Mouse (Mus musculus): Measurements from ENCODE around the gene 2310034G01Rik. TPM values are rescaled to one million over a fixed set of nuclear protein-coding genes. Genes with fewer than 3 reads are reported as not detected.
A peak's percentile ranks its signal among the peaks of the same experiment; 100 is the strongest.

Gene 2310034G01Rik
- total and polyA plus RNA-seq, 3 experiments: 1.1 to 1.6 (median 1.4) TPM

DNA sequence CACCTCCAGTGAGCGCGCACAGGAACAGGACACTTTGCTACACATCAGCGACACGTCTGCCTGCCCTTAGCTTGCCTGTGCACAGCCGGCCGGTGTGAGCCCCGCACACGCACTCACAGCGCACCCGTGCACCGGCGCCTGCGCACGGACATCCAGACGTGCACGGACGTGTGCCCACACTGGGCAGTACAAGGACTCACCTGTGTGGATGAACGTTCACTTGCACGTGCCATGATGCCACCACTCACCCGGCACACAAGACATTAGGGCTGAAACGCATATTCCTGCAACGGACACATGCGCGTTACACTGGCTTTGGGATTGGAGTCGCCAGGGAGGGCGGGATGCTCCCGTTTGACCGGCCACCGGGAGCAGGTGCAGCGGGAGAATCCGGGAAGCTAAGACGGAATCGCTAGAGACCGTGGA lies 45.2 kb downstream of the 2310034G01Rik start:
- in situ Hi-C loops (cut with MboI; ENCODE audit: low pct_ligation_motif_present, low pct_unique_long_range_greater_than_20kb, low sequenced_read_pairs): no loop called here
- H3K9ac ChIP-seq (ENCODE audit: insufficient read depth, low read depth): peak overlapping the region; percentile 48
- H3K27ac ChIP-seq (ENCODE audit: insufficient read depth, low read depth): peak overlapping the region; percentile 95
- no peaks in the 10 kb centered on the region for H3K9me3 ChIP-seq (replicated peaks; ENCODE audit: low read length)
- H3K4me3 ChIP-seq (replicated peaks in 1 of 3; ENCODE audit: low read depth in 2 of 3, low read length in 2 of 3, poor library complexity in 1 of 3): peak overlapping the region; percentile 81 to 96 (median 95)
- H3K4me1 ChIP-seq (ENCODE audit: control insufficient read depth in 1 of 2, insufficient read depth in 2 of 2): peaks cover 8 to 37% of the 10 kb centered on the region in 2 experiments
- peaks cover 33 to 40% of the 10 kb centered on the region in 2 experiments for H3K36me3 ChIP-seq (replicated peaks in 1 of 2; ENCODE audit: control insufficient read depth in 1 of 2, insufficient read depth in 1 of 2, low read length in 1 of 2)
- peaks cover 6% of the 10 kb centered on the region for H3K79me2 ChIP-seq (replicated peaks; ENCODE audit: control insufficient read depth, extremely low read depth, insufficient read depth, poor library complexity, severe bottlenecking)
- TF ChIP-seq JUND (conservative IDR thresholded peaks at IDR 0.05; ENCODE audit: low read depth, low read length) (no peak), PAX5 (IDR thresholded peaks at IDR 0.05; ENCODE audit: low read length) (no peak), JUN (IDR thresholded peaks at IDR 0.05; ENCODE audit: insufficient read depth, low read depth, low read length) (no peak), MXI1 (IDR thresholded peaks at IDR 0.05; ENCODE audit: low read depth, low read length) (peak; percentile 70), UBTF (IDR thresholded peaks at IDR 0.05; ENCODE audit: low read depth, low read length) (no peak), NELFE (IDR thresholded peaks at IDR 0.05; ENCODE audit: low read depth, low read length) (no peak), CHD1 (IDR thresholded peaks at IDR 0.05; ENCODE audit: low read depth, low read length) (no peak; the same call in 1 of the 2 replicates), CHD2 (IDR thresholded peaks at IDR 0.05; ENCODE audit: low read length) (no peak), ZNF384 (IDR thresholded peaks at IDR 0.05; ENCODE audit: low read depth, low read length) (no peak), USF1 (IDR thresholded peaks at IDR 0.05; ENCODE audit: low read depth, low read length) (no peak), ZKSCAN1 (IDR thresholded peaks at IDR 0.05; ENCODE audit: borderline replicate concordance, low read depth, low read length) (no peak), ZC3H11A (IDR thresholded peaks at IDR 0.05; ENCODE audit: low read depth, low read length) (no peak), CTCF (conservative IDR thresholded peaks at IDR 0.05 in 1 of 2, IDR thresholded peaks at IDR 0.05 in 1 of 2; ENCODE audit: low read depth in 2 of 2, low read length in 2 of 2) (no peak), ETS1 (conservative IDR thresholded peaks at IDR 0.05; ENCODE audit: low read depth, low read length) (no peak), MAFK (IDR thresholded peaks at IDR 0.05; ENCODE audit: insufficient replicate concordance, low read length) (no peak), RAD21 (IDR thresholded peaks at IDR 0.05; ENCODE audit: low read depth, low read length) (no peak), KAT2A (IDR thresholded peaks at IDR 0.05; ENCODE audit: insufficient replicate concordance, low read length) (no peak), MAZ (IDR thresholded peaks at IDR 0.05; ENCODE audit: low read depth, low read length) (no peak), RCOR1 (conservative IDR thresholded peaks at IDR 0.05; ENCODE audit: low read depth, low read length) (no peak), E2F4 (IDR thresholded peaks at IDR 0.05; ENCODE audit: insufficient replicate concordance, low read depth, low read length) (no peak), ZMIZ1 (IDR thresholded peaks at IDR 0.05; ENCODE audit: low read depth, low read length) (no peak), USF2 (conservative IDR thresholded peaks at IDR 0.05; ENCODE audit: low read depth, low read length) (no peak), IRF4 (IDR thresholded peaks at IDR 0.05; ENCODE audit: low read depth, low read length) (no peak; the same call in 1 of the 2 replicates), GABPA (IDR thresholded peaks at IDR 0.05; ENCODE audit: insufficient replicate concordance, low read depth, low read length) (no peak), SIN3A (IDR thresholded peaks at IDR 0.05; ENCODE audit: low read length) (peak; percentile 51; the same call in 1 of the 2 replicates), BHLHE40 (IDR thresholded peaks at IDR 0.05; ENCODE audit: low read depth, low read length) (peak; percentile 97), POLR2A (IDR thresholded peaks at IDR 0.05; ENCODE audit: low read depth, low read length) (no peak), EP300 (IDR thresholded peaks at IDR 0.05; ENCODE audit: low read length) (no peak), NRF1 (IDR thresholded peaks at IDR 0.05; ENCODE audit: low read depth, low read length) (peak; percentile 83), SMC3 (IDR thresholded peaks at IDR 0.05; ENCODE audit: low read depth, low read length) (no peak), MEF2A (IDR thresholded peaks at IDR 0.05; ENCODE audit: borderline replicate concordance, low read depth, low read length) (no peak), MYC (IDR thresholded peaks at IDR 0.05; ENCODE audit: low read depth, low read length) (0 out of 2 replicates have a peak, but pooled peaks have one; percentile 20), POLR2AphosphoS2 (IDR thresholded peaks at IDR 0.05; ENCODE audit: low read depth, low read length) (no peak), HCFC1 (IDR thresholded peaks at IDR 0.05; ENCODE audit: low read depth, low read length) (no peak), TBP (conservative IDR thresholded peaks at IDR 0.05; ENCODE audit: low read depth, low read length) (no peak), MAX (IDR thresholded peaks at IDR 0.05; ENCODE audit: low read length) (peak; percentile 81), TCF12 (IDR thresholded peaks at IDR 0.05; ENCODE audit: low read depth, low read length) (no peak), ELF1 (IDR thresholded peaks at IDR 0.05; ENCODE audit: low read depth, low read length) (no peak)
- H3K4me2 ChIP-seq (ENCODE audit: insufficient read depth, low read depth, poor library complexity, severe bottlenecking): peak overlapping the region; percentile 1; the same call in 1 of the 2 replicates
- no peaks in the 10 kb centered on the region for H3K27me3 ChIP-seq (replicated peaks)
- DNase-seq (ENCODE audit: extremely low read depth): no peak
- dilution Hi-C loops (cut with MboI; ENCODE audit: extremely low pct_ligation_motif_present, extremely low pct_unique_long_range_greater_than_20kb, low sequenced_read_pairs): no loop called here
